Comparison of ENCODE assay signal across 14 mouse cellular contexts in genomic region chr2:129093926-129094724, GRCm38 (mm10). TPM values are rescaled to one million over a fixed set of nuclear protein-coding genes. Genes with fewer than 3 reads are reported as not detected.
DNase-seq lines count a peak whose midpoint lies in the region; ATAC-seq lines count a peak whose summit lies in the region.
"Had no signal": no experiment of that assay in that cellular context is flagged by ENCODE, and none has a peak within 500 bp of the region (broad histone marks: within the 10 kb centered on the region; RNA-seq: fewer than 3 reads in every experiment).

No protein-coding gene starts in this region.

- no peak for DNase-seq in frontal cortex, postnatal 14 days (ENCODE audit: low spot score in 2 of 2)
- DNase-seq in lung, adult 18-20 months: peak; percentile 11 to 33
- no peak for DNase-seq in lung, postnatal 4 days
- peak; percentile 17 to 21 for DNase-seq in B cell, adult 2 months
- peak; percentile 39 for DNase-seq in kidney, postnatal 10 days
- DNase-seq in thymus, postnatal 0 days (ENCODE audit: low spot score): no peak
- DNase-seq: cerebellum, postnatal 25 days; heart, adult 2 months; liver had no signal

- ATAC-seq in frontal cortex, adult (ENCODE audit: low TSS enrichment): peak; percentile 41
- no peak for ATAC-seq in erythroid progenitor cell, adult 5-6 weeks (replicated peaks; ENCODE audit: low FRiP score, poor library complexity, severe bottlenecking)

RNA-seq across cellular contexts. Expression of gene Polr1b, which starts 6.7 kb away (rescaled TPM):
- polyA plus RNA-seq in thymus, postnatal 0 days (2015; fragmentation: Nextera tagmentation; extraction: Ambion mirVana): 19.4 TPM in 2 replicates
- total RNA-seq in erythroid progenitor cell, adult 5-6 weeks (2015; ENCODE audit: low replicate concordance): 2.1 and 2.5 TPM in 2 replicates
- 2.8 and 5.7 TPM in 2 replicates for total RNA-seq in erythroid progenitor cell, adult 5-6 weeks (2017; ENCODE audit: low replicate concordance)

RNA-seq across cellular contexts. Expression of gene Ttl, which starts 28.4 kb away (rescaled TPM):
- 5.2 and 5.9 TPM in 2 replicates for polyA plus RNA-seq in thymus, postnatal 0 days (2015; fragmentation: Nextera tagmentation; extraction: Ambion mirVana)
- total RNA-seq in erythroid progenitor cell, adult 5-6 weeks (2015; ENCODE audit: low replicate concordance): not detected in 2 replicates
- 0.77 and 2.1 TPM in 2 replicates for total RNA-seq in erythroid progenitor cell, adult 5-6 weeks (2017; ENCODE audit: low replicate concordance)
- polyA plus RNA-seq: G1E had no signal

RNA-seq across cellular contexts. Expression of gene Chchd5, which starts 35.4 kb away (rescaled TPM):
- 27.8 and 28.7 TPM in 2 replicates for polyA plus RNA-seq in thymus, postnatal 0 days (2015; fragmentation: Nextera tagmentation; extraction: Ambion mirVana)
- 11.3 and 15.9 TPM in 2 replicates for total RNA-seq in erythroid progenitor cell, adult 5-6 weeks (2015; ENCODE audit: low replicate concordance)
- 7.0 and 8.7 TPM in 2 replicates for total RNA-seq in erythroid progenitor cell, adult 5-6 weeks (2017; ENCODE audit: low replicate concordance)

RNA-seq across cellular contexts. Expression of gene Vinac1, which starts 46.2 kb away (rescaled TPM):
- 0.14 and 0.23 TPM in 2 replicates for polyA plus RNA-seq in thymus, postnatal 0 days (2015; fragmentation: Nextera tagmentation; extraction: Ambion mirVana)
- total RNA-seq in erythroid progenitor cell, adult 5-6 weeks (2015; ENCODE audit: low replicate concordance): not detected in 2 replicates
- total RNA-seq in erythroid progenitor cell, adult 5-6 weeks (2017; ENCODE audit: low replicate concordance): not detected in 2 replicates
- total RNA-seq: heart, adult 2 months; heart, postnatal 25 days had no signal
- polyA plus RNA-seq: embryonic facial prominence, embryonic 15.5 days; G1E had no signal

Comparison
In these comparisons a context has a peak if more than half of its experiments do, and no peak if none do; other contexts are left out.
1. DNase-seq: peak in lung, adult 18-20 months (2 of 2), B cell, adult 2 months (2 of 2) and kidney, postnatal 10 days (single experiment); none in frontal cortex, postnatal 14 days (0 of 2), lung, postnatal 4 days (0 of 2) and thymus, postnatal 0 days (single experiment).